Mouse (Mus musculus) lung, postnatal 36 days (tissue): ENCODE measurements around the gene Gm15093.
"Not testable (repeated sequence)": the region's sequence is repeated elsewhere in the genome, so short reads cannot be mapped to it uniquely, and the experiment has no call there.

Source experiments
- DNase-seq: peaks from one replicate; pipeline ENCODE4 v3.0.0; 2022; ENCODE audit warnings: mixed read lengths

The Gm15093 gene

GRCm38 (mm10) chrX:149272077-149272476, at the start of gene Gm15093:
Gm15093 (plus strand) TSS chrX:149272377.
- DNase-seq: not testable (repeated sequence)
